Mouse (Mus musculus): Measurements from ENCODE around the gene Itgb1bp1.

DNA sequence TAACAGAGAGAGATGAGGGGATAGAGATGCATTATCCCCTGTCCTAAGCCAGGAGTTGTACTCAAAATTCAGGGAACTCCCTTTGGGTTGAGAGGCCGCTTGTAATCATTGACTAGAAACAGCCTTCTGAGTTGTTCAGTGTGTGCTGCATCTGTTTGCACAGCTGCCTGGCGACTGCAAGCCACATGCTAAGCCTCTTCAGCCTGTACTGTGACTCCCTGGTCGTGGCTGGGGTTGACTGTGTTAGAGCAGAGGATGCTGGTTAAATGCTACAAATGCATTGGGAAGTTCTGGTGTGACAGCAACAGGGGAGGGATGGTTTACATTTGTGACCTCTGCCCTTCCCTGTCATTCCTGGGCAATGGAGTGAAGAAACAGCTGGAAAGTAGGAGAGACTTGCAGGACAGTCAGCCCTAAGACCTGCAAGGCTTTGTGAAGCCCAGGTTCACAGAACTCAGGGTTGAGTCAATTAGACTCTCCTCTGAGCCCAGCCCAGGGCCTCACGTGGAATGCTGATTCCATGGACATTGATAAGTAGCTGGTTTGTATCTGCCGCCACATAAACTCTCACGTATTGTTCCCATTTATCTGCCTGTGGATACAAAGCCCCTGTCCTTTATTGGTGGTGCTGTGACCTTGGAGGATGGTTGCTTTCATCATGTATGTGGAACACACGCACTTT, 38.2 kb downstream of the Itgb1bp1 start:
- no peak for TF ChIP-seq CTCF (IDR thresholded peaks at IDR 0.05)
- no peak for TF ChIP-seq EP300 (IDR thresholded peaks at IDR 0.05)

Data from lung, postnatal 0 days (tissue).